Mouse (Mus musculus) liver, postnatal 0 days (tissue): ENCODE data around the gene Cacna2d4.

Source experiments
- CTCF ChIP-seq: sonication (generic); IDR thresholded peaks from 2 replicates; pipeline ENCODE4 v1.5.1; 2016; ENCODE audit warnings: antibody characterized with exemption, low read depth
- EP300 ChIP-seq: IDR thresholded peaks from 2 replicates; pipeline ENCODE4 v1.6.1; 2016; ENCODE audit warnings: antibody characterized with exemption, low read depth, mild to moderate bottlenecking

DNA sequence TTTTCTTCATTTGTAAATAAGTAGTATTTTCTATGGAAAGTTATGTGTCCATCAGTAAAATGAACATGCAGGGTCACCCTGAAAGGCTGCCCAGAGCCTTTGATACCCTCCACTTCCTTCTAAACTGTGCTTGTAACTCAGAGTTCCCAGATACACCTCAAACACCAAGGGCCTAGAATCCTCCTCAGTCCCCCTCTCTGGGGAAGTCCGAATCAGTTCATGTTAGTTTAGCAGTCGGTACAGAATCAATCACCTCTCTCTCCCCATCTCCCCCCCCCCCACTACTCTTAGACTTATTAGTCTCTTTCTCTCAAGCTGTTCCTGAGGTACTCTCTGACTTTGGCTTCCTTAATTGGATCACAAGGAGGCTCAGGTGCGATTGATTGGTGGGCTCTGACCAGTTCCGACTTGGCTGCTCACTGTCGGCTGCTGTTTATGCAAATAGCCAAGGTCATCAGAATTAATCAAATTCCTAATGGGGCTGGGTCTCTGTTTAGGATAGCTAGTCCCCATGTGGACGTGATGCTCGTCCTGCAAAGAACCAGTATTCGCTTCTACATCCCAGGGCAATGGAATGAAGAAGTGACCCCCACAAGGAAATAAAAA lies 36.9 kb upstream of the Cacna2d4 start:
- TF ChIP-seq EP300, result no peak
- TF ChIP-seq CTCF, result no peak
